Mouse (Mus musculus): ENCODE measurements around the gene Slco2a1. TPM values are rescaled to one million over a fixed set of nuclear protein-coding genes. Genes with fewer than 3 reads are reported as not detected.

The Slco2a1 gene
- total and polyA plus RNA-seq, 3 experiments = 0.14 TPM; not detected in 2

GRCm38 (mm10) chr9:103109911-103110310, 121.4 kb downstream of the Slco2a1 start:
- no peak for TF ChIP-seq RCOR1 (conservative IDR thresholded peaks at IDR 0.05; ENCODE audit: low read depth, low read length)
- no peak for TF ChIP-seq GABPA (IDR thresholded peaks at IDR 0.05; ENCODE audit: insufficient replicate concordance, low read depth, low read length)
- TF ChIP-seq MAX (IDR thresholded peaks at IDR 0.05; ENCODE audit: low read length) = no peak
- no peak for TF ChIP-seq MEF2A (IDR thresholded peaks at IDR 0.05; ENCODE audit: borderline replicate concordance, low read depth, low read length)
- no peak for TF ChIP-seq CTCF (conservative IDR thresholded peaks at IDR 0.05 in 1 of 2, IDR thresholded peaks at IDR 0.05 in 1 of 2; ENCODE audit: low read depth in 2 of 2, low read length in 2 of 2)
- TF ChIP-seq EP300 (IDR thresholded peaks at IDR 0.05; ENCODE audit: low read length) = no peak
- TF ChIP-seq ZC3H11A (IDR thresholded peaks at IDR 0.05; ENCODE audit: low read depth, low read length) = no peak
- no peak for TF ChIP-seq HCFC1 (IDR thresholded peaks at IDR 0.05; ENCODE audit: low read depth, low read length)
- no peak for TF ChIP-seq TCF12 (IDR thresholded peaks at IDR 0.05; ENCODE audit: low read depth, low read length)
- no peak for TF ChIP-seq JUN (IDR thresholded peaks at IDR 0.05; ENCODE audit: insufficient read depth, low read depth, low read length)
- TF ChIP-seq CHD2 (IDR thresholded peaks at IDR 0.05; ENCODE audit: low read length) = no peak
- no peak for TF ChIP-seq TBP (conservative IDR thresholded peaks at IDR 0.05; ENCODE audit: low read depth, low read length)
- no peak for TF ChIP-seq MAFK (IDR thresholded peaks at IDR 0.05; ENCODE audit: insufficient replicate concordance, low read length)
- TF ChIP-seq PAX5 (IDR thresholded peaks at IDR 0.05; ENCODE audit: low read length) = no peak
- no peaks in the 10 kb centered on the region for H3K79me2 ChIP-seq (replicated peaks; ENCODE audit: control insufficient read depth, extremely low read depth, insufficient read depth, poor library complexity, severe bottlenecking)
- no peak overlapping the region for H3K4me3 ChIP-seq (replicated peaks in 1 of 3; ENCODE audit: low read depth in 2 of 3, low read length in 2 of 3, poor library complexity in 1 of 3)
- no peak overlapping the region for H3K4me2 ChIP-seq (ENCODE audit: insufficient read depth, low read depth, poor library complexity, severe bottlenecking)
- in situ Hi-C loops (cut with MboI; ENCODE audit: low pct_ligation_motif_present, low pct_unique_long_range_greater_than_20kb, low sequenced_read_pairs) = no loop called here
- no peaks in the 10 kb centered on the region for H3K36me3 ChIP-seq (replicated peaks in 1 of 2; ENCODE audit: control insufficient read depth in 1 of 2, insufficient read depth in 1 of 2, low read length in 1 of 2)
- no peak overlapping the region for H3K9ac ChIP-seq (ENCODE audit: insufficient read depth, low read depth)
- DNase-seq (ENCODE audit: extremely low read depth) = no peak
- peaks cover 33% of the 10 kb centered on the region for H3K27me3 ChIP-seq (replicated peaks)
- dilution Hi-C loops (cut with MboI; ENCODE audit: extremely low pct_ligation_motif_present, extremely low pct_unique_long_range_greater_than_20kb, low sequenced_read_pairs) = no loop called here
- H3K4me1 ChIP-seq (ENCODE audit: control insufficient read depth in 1 of 2, insufficient read depth in 2 of 2) = no peaks in the 10 kb centered on the region
- H3K9me3 ChIP-seq (replicated peaks; ENCODE audit: low read length) = peaks cover 2% of the 10 kb centered on the region
- H3K27ac ChIP-seq (ENCODE audit: insufficient read depth, low read depth) = no peak overlapping the region

GRCm38 (mm10) chr9:103110727-103111501, 122.4 kb downstream of the Slco2a1 start:
- Histone ChIP-seq H3K27ac (ENCODE audit: insufficient read depth, low read depth) (no peak overlapping the region), H3K36me3 (replicated peaks in 1 of 2; ENCODE audit: control insufficient read depth in 1 of 2, insufficient read depth in 1 of 2, low read length in 1 of 2) (no peaks in the 10 kb centered on the region), H3K27me3 (replicated peaks) (peaks cover 33% of the 10 kb centered on the region), H3K4me3 (replicated peaks in 1 of 3; ENCODE audit: low read depth in 2 of 3, low read length in 2 of 3, poor library complexity in 1 of 3) (no peak overlapping the region), H3K9ac (ENCODE audit: insufficient read depth, low read depth) (no peak overlapping the region), H3K4me2 (ENCODE audit: insufficient read depth, low read depth, poor library complexity, severe bottlenecking) (peak overlapping the region; percentile 69; the same call in 1 of the 2 replicates), H3K9me3 (replicated peaks; ENCODE audit: low read length) (peaks cover 2% of the 10 kb centered on the region), H3K4me1 (ENCODE audit: control insufficient read depth in 1 of 2, insufficient read depth in 2 of 2) (no peaks in the 10 kb centered on the region), H3K79me2 (replicated peaks; ENCODE audit: control insufficient read depth, extremely low read depth, insufficient read depth, poor library complexity, severe bottlenecking) (no peaks in the 10 kb centered on the region)
- TF ChIP-seq RCOR1 (conservative IDR thresholded peaks at IDR 0.05; ENCODE audit: low read depth, low read length) (no peak), CTCF (conservative IDR thresholded peaks at IDR 0.05 in 1 of 2, IDR thresholded peaks at IDR 0.05 in 1 of 2; ENCODE audit: low read depth in 2 of 2, low read length in 2 of 2) (0 out of 4 replicates have a peak, but pooled peaks of 1 of the 2 experiments have one; percentile 4), ETS1 (conservative IDR thresholded peaks at IDR 0.05; ENCODE audit: low read depth, low read length) (no peak)
- DNase-seq (ENCODE audit: extremely low read depth) = no peak
- dilution Hi-C loops (cut with MboI; ENCODE audit: extremely low pct_ligation_motif_present, extremely low pct_unique_long_range_greater_than_20kb, low sequenced_read_pairs) = no loop called here
- in situ Hi-C loops (cut with MboI; ENCODE audit: low pct_ligation_motif_present, low pct_unique_long_range_greater_than_20kb, low sequenced_read_pairs) = no loop called here

Data from CH12.LX (cell line).